Mouse (Mus musculus) forebrain, postnatal 0 days (tissue): ENCODE results near the gene Gm37240. TPM values are rescaled to one million over a fixed set of nuclear protein-coding genes. Genes with fewer than 3 reads are reported as not detected.

Experiments used
- ATAC-seq: fragments of 200-750 bp; cut with Nextera tagmentation; 2 replicates; pipeline ENCODE4 v1.8.0; 2017; ENCODE audit warnings: mild to moderate bottlenecking, moderate library complexity
- DNase-seq: peaks from one replicate; pipeline ENCODE4 v3.0.0-alpha.2; 2015
- H3K27ac ChIP-seq: fragments of 300-500 bp; sonication (generic); 2 replicates; pipeline ENCODE4 v1.5.1; 2014; ENCODE audit warnings: low read depth, mild to moderate bottlenecking, antibody characterized with exemption, low read length, moderate library complexity, mixed read lengths
- H3K27me3 ChIP-seq: fragments of 300-500 bp; sonication (generic); 2 replicates; pipeline ENCODE4 v1.6.1; 2014; ENCODE audit warnings: mild to moderate bottlenecking, low read length, mixed read lengths; ENCODE audit not compliant: insufficient read depth
- H3K36me3 ChIP-seq: fragments of 300-500 bp; sonication (generic); 2 replicates; pipeline ENCODE4 v1.6.1; 2014; ENCODE audit warnings: mild to moderate bottlenecking, moderate library complexity; ENCODE audit not compliant: insufficient read depth
- H3K4me1 ChIP-seq: fragments of 300-500 bp; sonication (generic); 2 replicates; pipeline ENCODE4 v1.6.1; 2014; ENCODE audit warnings: antibody characterized with exemption; ENCODE audit not compliant: insufficient read depth
- H3K4me2 ChIP-seq: fragments of 300-500 bp; sonication (generic); 2 replicates; pipeline ENCODE4 v1.6.1; 2014; ENCODE audit warnings: low read depth, mild to moderate bottlenecking, moderate library complexity
- H3K4me3 ChIP-seq: fragments of 300-500 bp; sonication (generic); 2 replicates; pipeline ENCODE4 v1.5.1; 2014; ENCODE audit warnings: low read depth, low read length, mixed read lengths
- H3K9ac ChIP-seq: fragments of 300-500 bp; sonication (generic); 2 replicates; pipeline ENCODE4 v1.6.1; 2014; ENCODE audit warnings: mild to moderate bottlenecking
- H3K9me3 ChIP-seq: fragments of 300-500 bp; sonication (generic); 2 replicates; pipeline ENCODE4 v1.6.1; 2016; ENCODE audit warnings: low read length
- CTCF ChIP-seq: sonication (generic); IDR thresholded peaks from 2 replicates; pipeline ENCODE4 v1.5.1; 2016; ENCODE audit warnings: antibody characterized with exemption, control low read depth, low read depth
- WGBS: fragments of 180-500 bp; shearing (Covaris S2); extraction: QIAGEN DNeasy Blood & Tissue Kit; methylation state at CpG from one replicate; pipeline ENCODE4 v1.1.7; 2014; 5-methylcytosine and 5-hydroxymethylcytosine counted together
- polyA plus RNA-seq: library from polyadenylated mRNA; unstranded; fragments of >200 nt; fragmentation: Nextera tagmentation; extraction: Ambion mirVana; gene quantifications from 2 replicates; pipeline ENCODE4 v1.2.1, GENCODE M21; 2015
- total RNA-seq: library from RNA; depleted of rRNA; stranded (reverse); fragments of >200 nt; gene quantifications from 2 replicates; pipeline ENCODE4 v1.2.3, GENCODE M21; 2014

The Gm37240 gene
- total and polyA plus RNA-seq, 2 experiments from 2014 or later: 0.67 to 1.2 TPM

- Histone ChIP-seq H3K9me3 (no peaks in the 10 kb centered on the region), H3K4me2 (no peak overlapping the region), H3K27ac (no peak overlapping the region), H3K4me1 (no peaks in the 10 kb centered on the region), H3K9ac (no peak overlapping the region), H3K27me3 (no peaks in the 10 kb centered on the region), H3K36me3 (no peaks in the 10 kb centered on the region), H3K4me3 (no peak overlapping the region)
- DNase-seq: no peak
- ATAC-seq: no peak
- WGBS: 83% methylated on average over 4 of the region's 4 CpGs
- no peak for TF ChIP-seq CTCF
Observed at GRCm38 (mm10) chr3:85417663-85418062, 469.7 kb downstream of the Gm37240 start.

GRCm38 (mm10) chr3:85398841-85399240, 488.5 kb downstream of the Gm37240 start:
- no peak overlapping the region for H3K9ac ChIP-seq
- H3K4me3 ChIP-seq: no peak overlapping the region
- no peak overlapping the region for H3K4me2 ChIP-seq
- DNase-seq: no peak
- ATAC-seq: no peak
- no peak for TF ChIP-seq CTCF
- H3K36me3 ChIP-seq: no peaks in the 10 kb centered on the region
- H3K4me1 ChIP-seq: no peaks in the 10 kb centered on the region
- no peaks in the 10 kb centered on the region for H3K27me3 ChIP-seq
- 0 out of 2 replicates have a peak, but pooled peaks cover 8% of the 10 kb centered on the region for H3K9me3 ChIP-seq
- H3K27ac ChIP-seq: no peak overlapping the region

- H3K4me1 ChIP-seq: no peaks in the 10 kb centered on the region
- 83% methylated on average over 1 of the region's 1 CpGs for WGBS
- H3K4me2 ChIP-seq: no peak overlapping the region
- H3K36me3 ChIP-seq: no peaks in the 10 kb centered on the region
- H3K27ac ChIP-seq: no peak overlapping the region
- H3K9me3 ChIP-seq: 0 out of 2 replicates have a peak, but pooled peaks cover 8% of the 10 kb centered on the region
- H3K4me3 ChIP-seq: no peak overlapping the region
- no peak for DNase-seq
- H3K9ac ChIP-seq: no peak overlapping the region
- no peaks in the 10 kb centered on the region for H3K27me3 ChIP-seq
- ATAC-seq: no peak
- TF ChIP-seq CTCF: no peak
Observed at GRCm38 (mm10) chr3:85398483-85398835, 488.9 kb downstream of the Gm37240 start.

GRCm38 (mm10) chr3:85397816-85398482, 489.4 kb downstream of the Gm37240 start:
- H3K4me2 ChIP-seq: no peak overlapping the region
- ATAC-seq: no peak
- H3K36me3 ChIP-seq: no peaks in the 10 kb centered on the region
- H3K4me1 ChIP-seq: no peaks in the 10 kb centered on the region
- H3K9me3 ChIP-seq: 0 out of 2 replicates have a peak, but pooled peaks cover 8% of the 10 kb centered on the region
- no peak overlapping the region for H3K9ac ChIP-seq
- no peaks in the 10 kb centered on the region for H3K27me3 ChIP-seq
- DNase-seq: no peak
- H3K27ac ChIP-seq: no peak overlapping the region
- H3K4me3 ChIP-seq: no peak overlapping the region
- TF ChIP-seq CTCF: no peak

GRCm38 (mm10) chr3:85393395-85393794, 493.9 kb downstream of the Gm37240 start:
- no peak overlapping the region for H3K9ac ChIP-seq
- no peaks in the 10 kb centered on the region for H3K27me3 ChIP-seq
- no peak overlapping the region for H3K27ac ChIP-seq
- 0 out of 2 replicates have a peak, but pooled peaks cover 8% of the 10 kb centered on the region for H3K9me3 ChIP-seq
- no peak overlapping the region for H3K4me3 ChIP-seq
- no peak for TF ChIP-seq CTCF
- ATAC-seq: no peak
- H3K4me1 ChIP-seq: no peaks in the 10 kb centered on the region
- H3K4me2 ChIP-seq: no peak overlapping the region
- WGBS: 85% methylated on average over 3 of the region's 3 CpGs
- no peaks in the 10 kb centered on the region for H3K36me3 ChIP-seq
- DNase-seq: no peak

GRCm38 (mm10) chr3:85391756-85392155, 495.6 kb downstream of the Gm37240 start:
- no peak overlapping the region for H3K4me2 ChIP-seq
- WGBS: 92% methylated on average over 6 of the region's 6 CpGs
- DNase-seq: no peak

GRCm38 (mm10) chr3:85391111-85391510, 496.2 kb downstream of the Gm37240 start:
- H3K9me3 ChIP-seq: 0 out of 2 replicates have a peak, but pooled peaks cover 8% of the 10 kb centered on the region
- H3K4me2 ChIP-seq: no peak overlapping the region
- no peak for TF ChIP-seq CTCF
- H3K27me3 ChIP-seq: no peaks in the 10 kb centered on the region
- H3K36me3 ChIP-seq: no peaks in the 10 kb centered on the region
- 0 out of 2 replicates have a peak, but pooled peaks have one; percentile 14 for ATAC-seq
- no peak overlapping the region for H3K9ac ChIP-seq
- H3K4me3 ChIP-seq: no peak overlapping the region
- WGBS: 74% methylated on average over 2 of the region's 2 CpGs
- no peak overlapping the region for H3K27ac ChIP-seq
- DNase-seq: no peak
- H3K4me1 ChIP-seq: no peaks in the 10 kb centered on the region

More at GRCm38 (mm10) chr3:85391756-85392155, 495.6 kb downstream of the Gm37240 start:
- Histone ChIP-seq H3K36me3 (no peaks in the 10 kb centered on the region), H3K9me3 (0 out of 2 replicates have a peak, but pooled peaks cover 8% of the 10 kb centered on the region), H3K27me3 (no peaks in the 10 kb centered on the region), H3K27ac (no peak overlapping the region), H3K9ac (no peak overlapping the region), H3K4me1 (no peaks in the 10 kb centered on the region), H3K4me3 (no peak overlapping the region)
- no peak for ATAC-seq
- no peak for TF ChIP-seq CTCF
